Mouse (Mus musculus) T-helper 17 cell (primary cell): ENCODE measurements at regions not wholly inside any gene's neighbourhood (a gene's known extent, or its start where the extent isn't known, plus 50 kb on each side); places are given as distances from the start of the nearest gene placed in this dataset.

Source experiments
- in situ Hi-C, 2 experiments: fragments of 300-600 bp; cut with MboI, MseI; formaldehyde crosslinking; loops; 1 replicate in 1 of 2; 2 replicates in 1 of 2; pipeline ENCODE4 v1.15.1; 2025; ENCODE audit warnings: high pct_unique_total_duplicates in 2 of 2

- in situ Hi-C loops, result loop anchor here (5.0 to 25.0 kb wide), 2 partner anchors 163 to 173 kb away; no protein-coding TSS in a partner anchor
These were observed 149.2 kb downstream of the Mtx2 start for GRCm38 (mm10) chr2:74974595-74975325.

- in situ Hi-C loops, result loop anchor here in 1 of 2 experiments (5.0 kb wide), 1 partner anchor 170 kb away; no protein-coding TSS in a partner anchor
These were observed 151.7 kb downstream of the Mtx2 start for GRCm38 (mm10) chr2:74977348-74977747.

- in situ Hi-C loops, result loop anchor here in 1 of 2 experiments (5.0 kb wide), 1 partner anchor 169 kb away; no protein-coding TSS in a partner anchor
These were observed 152.2 kb downstream of the Mtx2 start for GRCm38 (mm10) chr2:74977828-74978227.

- in situ Hi-C loops, result no loop called here
These were observed 156.3 kb downstream of the Mtx2 start for GRCm38 (mm10) chr2:74981856-74982255.

GRCm38 (mm10) chr2:74993802-74994201, 168.2 kb downstream of the Mtx2 start:
- in situ Hi-C loops, result no loop called here

- in situ Hi-C loops, result no loop called here
These were observed 169.4 kb downstream of the Mtx2 start for GRCm38 (mm10) chr2:74994998-74995397.

- in situ Hi-C loops, result no loop called here
These were observed 172.1 kb downstream of the Mtx2 start for GRCm38 (mm10) chr2:74997736-74998135.

GRCm38 (mm10) chr2:75000368-75000796, 174.8 kb downstream of the Mtx2 start:
- in situ Hi-C loops, result no loop called here

GRCm38 (mm10) chr2:75002562-75002961, 177.0 kb downstream of the Mtx2 start:
- in situ Hi-C loops, result no loop called here

- in situ Hi-C loops, result no loop called here
These were observed 182.5 kb downstream of the Mtx2 start for GRCm38 (mm10) chr2:75008116-75008515.

GRCm38 (mm10) chr2:75010647-75011046, 185.0 kb downstream of the Mtx2 start:
- in situ Hi-C loops, result no loop called here

GRCm38 (mm10) chr2:75012046-75012445, 186.4 kb downstream of the Mtx2 start:
- in situ Hi-C loops, result no loop called here

GRCm38 (mm10) chr2:75014994-75015728, 189.6 kb downstream of the Mtx2 start:
- in situ Hi-C loops, result no loop called here

- in situ Hi-C loops, result no loop called here
These were observed 193.9 kb downstream of the Mtx2 start for GRCm38 (mm10) chr2:75019459-75019858.

- in situ Hi-C loops, result loop anchor here in 1 of 2 experiments (5.0 kb wide), 1 partner anchor 89 kb away; no protein-coding TSS in a partner anchor
These were observed 196.0 kb downstream of the Mtx2 start for GRCm38 (mm10) chr2:75021639-75022038.

- in situ Hi-C loops, result no loop called here
These were observed 202.5 kb downstream of the Mtx2 start for GRCm38 (mm10) chr2:75028151-75028550.

- in situ Hi-C loops, result no loop called here
These were observed 203.6 kb downstream of the Mtx2 start for GRCm38 (mm10) chr2:75029089-75029693.

- in situ Hi-C loops, result loop anchor here in 1 of 2 experiments (5.0 kb wide), 1 partner anchor 67 kb away; no protein-coding TSS in a partner anchor
These were observed 209.1 kb downstream of the Mtx2 start for GRCm38 (mm10) chr2:75034708-75035107.

GRCm38 (mm10) chr2:75039066-75039465, 213.5 kb downstream of the Mtx2 start:
- in situ Hi-C loops, result loop anchor here in 1 of 2 experiments (5.0 kb wide), 1 partner anchor 72 kb away; no protein-coding TSS in a partner anchor

GRCm38 (mm10) chr2:75046892-75047291, 221.3 kb downstream of the Mtx2 start:
- in situ Hi-C loops, result no loop called here

GRCm38 (mm10) chr2:75048071-75048470, 222.5 kb downstream of the Mtx2 start:
- in situ Hi-C loops, result no loop called here
